Mouse (Mus musculus) heart, postnatal 4 days (tissue): ENCODE data around the gene Mip. TPM values are rescaled to one million over a fixed set of nuclear protein-coding genes. Genes with fewer than 3 reads are reported as not detected.
"Not testable (repeated sequence)": the region's sequence is repeated elsewhere in the genome, so short reads cannot be mapped to it uniquely, and the experiment has no call there.

Source experiments
- DNase-seq: peaks from one replicate; pipeline ENCODE4 v3.0.0; 2021
- total RNA-seq, 2 experiments: library from RNA; stranded (reverse); gene quantifications; 2 replicates each; pipeline ENCODE4 v1.2.3; 2021

The Mip gene
- not detected for total RNA-seq

DNA sequence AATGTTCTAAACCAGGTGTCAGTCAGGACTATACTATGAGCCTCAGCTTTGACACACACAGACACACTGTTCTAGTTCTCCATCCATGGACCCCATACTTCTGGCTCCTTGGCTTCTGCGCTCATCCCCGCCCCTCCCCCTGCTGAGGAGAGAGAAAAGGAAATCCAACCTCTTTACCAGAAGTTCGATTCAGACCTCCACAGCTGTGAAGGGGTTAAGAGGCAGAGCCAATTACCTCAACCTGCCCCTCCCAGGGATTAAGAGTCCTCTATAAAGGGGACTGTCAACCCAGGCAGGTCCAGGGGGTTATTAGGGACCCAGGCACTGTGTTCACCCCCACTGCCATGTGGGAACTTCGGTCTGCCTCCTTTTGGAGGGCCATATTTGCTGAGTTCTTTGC, at the start of gene Mip:
TSS of gene Mip (plus strand) at position 301 of the 400 bp plus-strand sequence.
- no peak for DNase-seq

DNA sequence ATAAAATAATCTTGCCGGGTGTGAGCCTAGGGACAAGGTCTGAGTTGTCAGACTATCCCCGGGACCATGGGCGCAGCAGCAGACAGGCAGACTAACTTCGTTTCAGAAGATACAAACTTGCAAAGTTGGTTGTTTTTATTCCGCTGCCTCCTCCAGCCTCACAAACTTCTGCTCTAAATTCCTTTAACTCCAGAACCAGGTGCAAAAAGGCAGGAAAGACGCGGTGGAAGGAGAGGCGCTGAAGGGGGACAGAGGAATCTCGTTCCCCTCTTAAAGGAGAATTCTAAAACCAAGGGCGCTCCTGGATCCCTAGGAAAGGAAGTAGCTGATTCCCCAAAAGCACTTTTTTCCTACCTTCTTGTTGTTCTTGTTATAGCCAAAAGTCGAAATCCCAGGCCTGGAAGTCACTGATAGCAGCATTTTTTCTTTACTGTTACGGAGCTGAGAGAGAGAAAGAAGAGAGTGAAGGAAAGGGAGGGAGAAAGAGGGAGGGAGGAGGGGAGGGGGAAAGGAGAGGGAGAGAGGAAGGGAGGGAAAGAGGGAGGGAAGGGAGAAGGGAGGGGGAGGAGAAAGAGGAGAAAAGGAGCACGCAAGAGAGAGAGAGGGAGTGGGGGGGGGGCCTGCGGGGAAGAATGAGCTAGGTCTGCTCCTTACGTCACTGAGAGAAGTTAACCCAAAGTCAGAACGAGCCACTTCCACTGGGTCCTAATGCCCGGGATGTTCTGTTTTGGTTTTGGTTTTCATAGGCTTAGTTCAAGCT, 49.5 kb upstream of the Mip start:
- DNase-seq, result peak; percentile 64

DNA sequence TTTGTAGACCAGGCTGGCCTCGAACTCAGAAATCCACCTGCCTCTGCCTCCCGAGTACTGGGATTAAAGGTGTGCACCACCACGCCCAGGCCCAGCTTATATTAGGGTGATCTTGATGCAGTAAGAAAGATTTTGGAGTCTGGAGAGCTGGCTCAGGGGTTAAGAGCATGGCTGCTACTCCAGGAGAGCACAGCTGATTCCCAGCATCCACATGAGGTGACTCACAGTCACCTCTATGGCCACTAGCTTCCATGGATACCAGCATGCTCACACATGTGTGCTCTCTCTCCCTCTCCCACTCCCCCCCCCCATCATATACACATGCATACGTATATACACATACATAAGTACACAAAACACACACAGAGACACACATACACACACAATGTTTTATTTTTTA, 48.3 kb upstream of the Mip start:
- DNase-seq, result no peak

DNA sequence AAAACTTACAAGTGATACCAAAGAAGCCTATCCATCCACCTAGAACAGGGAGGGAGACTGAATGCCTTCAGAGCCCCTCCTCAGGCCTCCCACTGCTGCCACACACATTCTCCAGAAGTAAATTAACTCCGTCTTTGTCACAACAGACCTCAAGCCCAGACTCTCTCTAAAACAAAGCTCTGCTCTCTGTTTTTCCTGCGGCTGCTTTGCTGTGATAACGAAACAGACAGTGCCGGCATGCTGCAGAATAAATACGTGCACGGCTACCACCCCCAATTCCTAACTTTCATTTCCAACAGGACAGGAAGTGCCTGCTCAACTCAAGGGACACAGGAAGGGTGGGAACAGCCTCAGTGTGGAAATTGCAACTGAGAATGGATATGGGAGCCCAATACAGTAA, 45.6 kb upstream of the Mip start, which contains the start of gene Rbms2:
TSS of gene Rbms2 (minus strand) at position 309 of the 400 bp plus-strand sequence.
- peak; percentile 49 for DNase-seq

DNA sequence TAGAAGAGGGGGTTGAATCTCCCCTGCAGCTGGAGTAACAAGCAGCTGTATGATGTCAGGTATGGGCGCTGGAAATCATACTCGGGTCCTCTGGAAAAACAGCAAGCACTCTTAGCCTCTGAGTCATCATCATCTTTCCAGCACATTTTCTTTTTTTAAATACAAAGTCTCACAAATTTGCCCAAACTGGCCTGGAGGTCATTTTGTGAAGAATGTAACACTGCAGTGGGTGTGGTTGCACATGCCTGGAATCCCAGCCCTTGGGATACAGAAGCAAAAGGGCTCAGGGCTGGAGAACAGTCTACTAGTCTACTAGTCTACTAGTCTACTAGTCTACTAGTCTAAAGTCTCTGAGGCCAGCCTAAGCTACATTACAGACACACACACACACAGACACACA, 41.3 kb upstream of the Mip start:
- no peak for DNase-seq

DNA sequence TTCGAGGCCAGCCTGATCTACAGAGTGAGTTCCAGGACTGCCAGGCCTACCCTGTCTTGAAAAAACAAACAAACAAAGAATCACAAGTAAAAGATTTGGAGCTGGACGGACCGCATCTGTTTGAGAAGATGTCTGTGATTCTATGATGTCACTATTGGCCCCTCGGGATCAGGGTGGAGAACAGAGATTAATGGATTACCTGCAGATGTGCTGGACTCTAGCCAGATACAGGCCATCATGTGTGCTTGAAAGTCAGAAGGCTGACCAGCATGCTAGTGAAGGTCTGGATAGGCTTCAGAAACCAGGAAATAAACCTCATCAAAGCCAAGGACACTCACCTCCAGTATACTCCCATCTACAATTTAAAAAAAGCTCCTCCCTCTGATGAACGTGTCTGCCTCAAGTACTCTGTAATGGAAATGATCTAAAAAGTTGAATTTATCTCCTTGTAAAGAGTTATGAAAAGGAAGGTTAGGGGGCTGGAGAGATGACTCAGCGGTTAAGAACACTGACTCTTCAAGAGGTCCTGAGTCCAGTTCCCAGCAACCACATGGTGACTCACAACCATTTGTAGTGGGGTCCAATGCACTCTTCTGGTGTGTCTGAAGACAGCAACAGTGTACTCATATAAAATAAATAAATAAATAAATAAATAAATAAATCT, 40.2 kb upstream of the Mip start:
- DNase-seq, result no peak

DNA sequence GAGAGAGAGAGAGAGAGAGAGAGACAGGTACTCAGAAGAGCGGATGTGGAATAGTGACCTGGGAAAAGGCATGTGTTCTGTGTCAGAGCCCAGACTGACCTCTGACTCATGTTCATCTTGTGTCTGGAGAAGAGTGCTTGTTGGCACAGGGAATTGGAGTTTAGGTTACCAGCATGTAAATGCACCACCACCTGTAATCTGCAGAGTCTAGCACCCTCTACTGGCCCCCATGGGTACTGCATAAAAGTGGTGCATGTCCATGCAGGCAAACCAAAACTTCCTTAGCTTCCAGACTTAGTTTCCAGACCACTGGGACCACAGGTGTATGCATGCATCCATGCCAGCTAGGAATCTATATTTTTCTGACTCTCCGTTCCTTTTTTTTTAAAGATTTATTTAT, 39.7 kb upstream of the Mip start:
- DNase-seq, result peak; percentile 89

DNA sequence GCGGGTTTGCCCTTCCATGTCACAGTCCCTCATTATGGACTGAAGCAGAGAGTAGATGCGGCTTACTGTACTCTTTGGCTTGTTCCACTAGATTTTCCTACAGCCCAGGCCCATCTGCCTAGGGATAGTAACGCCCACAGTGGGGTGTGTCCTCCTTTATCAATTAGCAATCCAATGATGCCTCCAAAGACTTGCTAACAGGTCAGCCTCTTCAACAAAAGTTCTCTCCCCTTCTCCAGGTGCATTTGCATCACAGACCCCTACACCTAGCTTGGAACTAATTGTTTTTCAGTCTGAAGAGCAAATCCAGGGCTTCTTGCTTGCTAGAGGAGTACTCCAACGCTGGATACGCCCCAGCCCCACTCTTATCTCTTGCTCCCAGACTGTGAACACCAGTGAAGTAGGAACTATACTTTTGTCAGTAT, 38.4 kb upstream of the Mip start:
- no peak for DNase-seq

DNA sequence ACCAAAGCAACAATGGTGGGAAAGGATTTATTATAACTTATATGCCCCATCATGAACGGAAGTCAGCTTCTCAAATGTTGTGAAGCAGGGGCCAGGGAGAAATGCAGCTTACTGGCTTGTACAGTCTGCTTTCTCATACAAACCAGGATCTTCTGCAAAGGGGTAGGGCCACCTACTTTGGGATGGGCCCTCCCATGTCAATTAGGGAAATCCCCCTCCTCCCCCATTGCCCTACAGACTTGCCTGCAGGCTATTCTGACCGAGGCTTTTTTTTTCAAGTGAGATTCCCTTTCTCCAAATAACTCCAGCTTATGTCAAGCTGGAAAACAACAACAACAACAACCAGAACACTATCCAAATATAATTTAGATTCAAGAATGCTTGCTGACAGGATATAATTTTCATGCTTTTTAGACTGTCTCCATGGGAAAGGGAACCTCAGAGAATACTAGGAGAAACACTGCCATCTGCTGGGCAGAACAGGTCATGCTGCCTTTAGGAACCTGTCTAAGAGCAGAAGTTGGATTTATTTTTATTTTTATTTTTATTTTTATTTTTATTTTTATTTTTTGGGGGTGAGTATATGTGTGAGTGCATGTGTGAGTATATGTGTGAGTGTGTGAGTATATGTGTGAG, 37.3 kb upstream of the Mip start:
- DNase-seq, result peak; percentile 87

DNA sequence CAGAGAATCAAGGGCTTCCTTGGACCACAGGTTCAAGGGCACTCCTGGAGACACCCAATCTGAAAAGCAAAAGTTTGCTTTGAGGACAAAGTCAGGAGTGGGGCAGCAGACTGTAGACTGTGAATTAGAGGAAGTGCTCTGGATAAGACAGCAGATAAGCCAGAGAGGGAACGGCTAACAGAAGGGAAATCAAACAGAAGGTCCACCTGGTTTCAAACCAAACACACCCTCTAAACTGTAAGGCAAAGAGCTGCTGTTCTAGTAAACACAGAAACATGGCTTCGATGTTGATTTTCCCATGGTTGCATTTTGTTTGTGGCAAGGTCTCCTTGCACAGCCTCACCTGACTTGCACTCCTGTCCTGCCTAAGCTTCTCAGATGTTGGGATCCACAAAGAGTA, 34.2 kb upstream of the Mip start:
- no peak for DNase-seq

DNA sequence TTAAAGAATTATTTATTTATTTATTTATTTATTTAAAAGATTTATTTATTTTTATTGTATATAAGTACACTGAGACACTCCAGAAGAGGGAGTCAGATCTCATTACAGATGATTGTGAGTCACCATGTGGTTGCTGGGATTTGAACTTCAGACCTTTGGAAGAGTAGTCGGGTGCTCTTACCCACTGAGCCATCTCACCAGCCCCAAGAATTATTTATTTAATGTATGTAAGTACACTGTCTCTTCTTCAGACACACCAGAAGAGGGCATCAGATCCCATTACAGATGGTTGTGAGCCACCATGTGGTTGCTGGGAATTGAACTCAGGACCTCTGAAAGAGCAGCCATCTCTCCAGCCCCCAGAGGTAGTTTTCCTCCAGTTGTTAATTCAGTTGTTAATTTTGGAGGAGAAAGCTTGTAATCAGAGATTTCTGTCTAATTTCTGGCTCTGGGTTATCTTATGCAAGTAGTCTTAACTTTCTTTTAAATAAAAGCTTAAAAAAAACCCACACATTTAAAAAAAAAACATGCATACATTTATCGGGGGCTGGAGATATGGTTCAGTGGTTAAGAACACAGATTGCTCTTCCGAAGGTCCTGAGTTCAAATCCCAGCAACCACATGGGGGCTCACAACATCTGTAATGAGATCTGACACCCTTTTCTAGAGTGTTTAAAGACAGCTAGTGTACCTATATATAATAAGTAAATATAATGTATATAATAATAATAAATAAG, 33.4 kb upstream of the Mip start:
- not testable (repeated sequence) for DNase-seq

DNA sequence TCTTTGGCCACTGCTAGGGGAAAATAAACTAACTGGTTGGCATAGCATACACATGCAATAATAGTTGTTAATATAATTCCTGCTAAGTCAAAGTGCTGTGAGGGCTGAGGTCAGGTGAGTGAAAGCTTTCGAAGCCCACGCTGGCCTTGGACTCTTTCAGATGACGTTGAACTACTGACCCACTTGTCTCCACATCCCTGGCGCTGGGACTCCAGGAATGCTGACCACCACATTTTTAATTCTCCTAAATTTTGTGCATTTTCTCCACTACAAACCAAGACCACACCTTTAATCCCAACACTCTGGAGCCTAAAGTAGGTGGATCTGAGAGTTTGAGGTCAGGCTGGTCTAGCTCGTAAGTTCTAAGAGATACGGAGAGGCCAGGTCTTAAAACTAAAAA, 32.5 kb upstream of the Mip start:
- DNase-seq, result no peak

DNA sequence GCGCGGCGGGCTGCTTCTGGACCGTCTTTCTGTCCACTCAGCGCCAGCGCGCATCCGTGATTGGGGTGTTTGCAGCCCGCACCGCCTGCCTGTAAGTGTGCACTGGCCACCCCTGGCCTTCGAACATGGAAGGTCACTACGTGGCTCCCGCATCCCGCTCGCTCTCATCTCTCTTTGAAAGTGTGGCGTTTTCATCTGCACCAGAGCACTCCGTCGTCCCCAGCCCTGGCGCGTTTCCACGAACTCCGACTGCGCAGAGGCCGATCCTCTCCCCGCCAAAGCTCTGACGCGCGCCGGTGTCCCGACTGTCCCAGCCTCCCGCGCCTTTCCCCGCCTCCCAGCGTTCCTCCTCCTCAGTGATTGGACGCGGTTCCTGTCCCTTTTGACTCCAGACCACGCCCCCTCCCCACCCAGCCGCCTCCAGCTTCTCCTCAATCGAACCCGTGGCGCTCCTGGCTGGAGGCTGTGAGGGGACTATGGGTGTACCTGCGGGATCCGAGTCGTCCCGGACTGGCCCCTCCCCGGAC, 31.6 kb upstream of the Mip start, which contains the start of gene Gls2:
TSS of gene Gls2 (plus strand) at position 434 of the 527 bp plus-strand sequence.
- peak; percentile 98 for DNase-seq

DNA sequence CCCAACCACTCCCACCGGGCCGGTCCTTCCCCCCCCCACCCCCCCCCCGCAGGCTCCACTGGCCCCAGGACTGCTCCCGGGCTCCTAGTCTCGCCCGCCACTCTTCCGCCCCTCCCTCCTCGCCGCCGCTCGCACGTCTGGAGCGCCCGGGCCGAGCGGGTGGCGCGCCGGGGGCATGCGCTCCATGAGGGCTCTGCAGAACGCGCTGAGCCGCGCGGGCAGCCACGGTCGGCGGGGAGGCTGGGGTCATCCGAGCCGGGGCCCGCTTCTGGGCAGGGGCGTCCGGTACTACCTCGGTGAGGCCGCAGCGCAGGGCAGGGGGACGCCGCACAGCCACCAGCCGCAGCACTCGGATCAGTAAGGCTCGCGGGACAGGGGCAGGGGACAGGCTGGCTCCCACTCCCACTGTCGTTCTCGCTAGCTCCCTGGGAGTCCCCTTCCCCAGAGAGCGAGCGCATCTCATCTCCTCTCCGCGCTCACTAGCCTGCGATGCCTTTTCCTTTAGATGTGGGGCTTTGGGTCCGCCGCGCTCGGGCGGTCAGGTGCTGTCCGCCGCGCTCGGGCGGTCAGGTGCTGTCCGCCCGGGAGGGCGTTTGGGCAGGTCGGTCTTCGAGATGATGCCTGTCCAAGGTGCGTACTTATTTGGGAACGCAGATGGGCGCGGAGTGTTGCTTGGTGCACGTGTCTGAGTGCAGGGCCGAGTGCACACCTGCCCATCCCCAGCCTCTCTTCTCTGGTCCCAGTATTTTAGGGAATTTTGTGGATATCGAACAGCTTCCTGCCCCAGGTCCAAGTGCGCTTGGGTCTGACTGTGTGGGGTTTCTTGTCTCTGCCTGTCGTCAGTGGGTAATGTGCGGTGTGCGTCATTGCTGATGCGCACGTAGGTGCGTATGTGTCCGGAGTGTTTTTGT, 30.8 kb upstream of the Mip start:
- DNase-seq, result no peak

DNA sequence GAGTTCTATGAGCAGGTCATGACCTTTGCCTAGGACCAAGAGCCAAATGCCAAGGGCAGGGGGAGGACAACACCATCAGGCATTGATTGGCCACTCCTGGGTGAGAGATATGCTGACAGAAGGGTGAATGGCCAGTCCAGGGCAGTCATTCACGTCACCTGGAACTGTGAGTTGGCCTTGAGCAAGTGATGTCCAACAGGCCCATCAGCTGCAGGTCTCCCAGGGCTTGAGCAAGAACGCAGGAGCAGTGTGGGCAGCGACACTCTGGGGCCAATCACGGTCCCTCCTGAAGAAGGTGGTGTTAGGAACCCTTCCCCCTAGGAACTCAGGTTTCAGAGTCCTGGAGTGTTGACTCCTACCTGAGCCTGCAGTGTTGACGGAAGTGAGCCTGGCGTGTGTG, 23.8 kb upstream of the Mip start:
- DNase-seq, result no peak

DNA sequence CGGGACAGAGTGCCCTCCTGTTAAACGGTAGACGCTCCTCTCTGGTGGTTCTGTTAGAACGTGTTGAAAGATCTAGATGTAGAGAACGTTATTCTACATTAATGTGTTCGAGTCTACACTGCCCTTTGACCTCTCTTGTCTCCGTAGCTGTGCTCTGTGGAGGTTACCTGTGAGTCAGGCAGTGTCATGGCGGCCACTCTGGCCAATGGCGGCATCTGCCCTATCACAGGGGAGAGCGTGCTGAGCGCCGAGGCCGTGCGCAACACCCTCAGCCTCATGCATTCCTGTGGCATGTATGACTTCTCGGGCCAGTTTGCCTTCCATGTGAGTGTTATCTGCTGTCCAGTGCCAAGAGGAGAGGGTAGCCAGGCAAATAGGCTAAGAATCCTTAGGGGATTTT, 20.7 kb upstream of the Mip start:
- no peak for DNase-seq

DNA sequence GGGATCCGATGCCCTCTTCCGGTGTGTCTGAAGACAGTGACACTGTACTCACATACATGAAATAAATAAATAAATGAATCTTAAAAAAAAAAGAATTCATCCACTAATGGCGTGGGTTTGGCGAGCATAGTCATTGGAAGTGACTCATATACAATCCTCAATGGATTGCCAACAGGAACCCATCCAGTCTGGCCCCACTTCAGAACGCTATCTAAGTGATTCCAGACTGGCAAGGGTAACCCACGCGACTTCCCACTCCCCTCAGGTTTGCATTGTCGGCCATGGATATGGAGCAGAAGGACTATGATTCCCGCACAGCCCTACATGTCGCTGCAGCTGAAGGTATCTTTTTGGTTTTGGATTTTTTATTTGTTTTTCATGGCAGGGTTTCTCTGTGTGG, 17.3 kb upstream of the Mip start:
- no peak for DNase-seq

DNA sequence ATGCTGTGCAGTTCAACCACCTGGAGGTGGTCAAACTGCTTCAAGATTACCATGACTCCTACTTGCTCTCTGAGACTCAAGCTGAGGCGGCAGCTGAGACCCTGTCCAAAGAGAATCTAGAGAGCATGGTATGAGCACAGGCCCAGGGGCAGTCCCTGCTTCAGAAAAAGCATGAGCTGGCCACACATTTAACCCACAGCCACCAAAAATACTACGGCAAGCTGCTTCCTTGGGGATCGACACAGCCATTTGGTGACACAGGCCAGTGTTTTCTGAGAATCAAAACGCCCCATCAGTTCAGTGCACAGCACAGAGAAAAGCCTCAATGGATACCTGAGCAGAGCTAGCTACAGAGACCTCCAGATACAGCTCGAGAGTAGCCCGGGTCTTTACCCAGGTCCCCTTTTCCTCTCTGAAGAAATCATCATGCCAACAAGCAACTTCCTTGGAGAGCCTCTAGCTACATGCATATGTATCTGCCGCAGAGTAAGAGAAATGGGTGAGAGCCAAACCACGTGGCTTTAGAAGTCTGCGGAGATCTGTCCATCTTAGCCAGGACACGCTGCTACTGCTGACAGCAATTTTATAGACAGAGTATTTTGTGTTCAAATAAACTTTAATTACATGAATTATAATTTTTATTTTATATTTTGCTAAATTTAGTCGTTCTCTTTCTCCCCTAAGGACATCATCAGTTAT, 16.2 kb upstream of the Mip start:
- DNase-seq, result no peak

DNA sequence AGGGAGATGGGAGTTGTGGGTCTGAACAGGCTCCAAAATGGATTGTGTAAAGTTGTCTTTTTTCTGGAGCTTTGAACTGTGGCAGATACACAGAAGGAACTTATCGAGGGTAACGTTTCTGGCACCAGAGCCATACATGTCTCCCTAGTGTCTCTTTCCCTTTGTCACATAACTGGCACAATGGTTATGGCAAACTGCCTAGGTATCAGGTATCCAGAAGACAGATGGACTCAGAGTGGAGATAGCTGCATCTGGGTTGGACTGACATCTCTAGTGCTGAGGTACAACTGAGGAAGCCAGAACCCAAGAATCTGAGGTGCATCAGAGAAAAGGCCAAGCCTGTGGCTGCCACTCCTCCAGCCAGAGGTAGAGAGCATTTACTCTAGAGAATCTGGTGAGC, 15.5 kb upstream of the Mip start:
- no peak for DNase-seq

DNA sequence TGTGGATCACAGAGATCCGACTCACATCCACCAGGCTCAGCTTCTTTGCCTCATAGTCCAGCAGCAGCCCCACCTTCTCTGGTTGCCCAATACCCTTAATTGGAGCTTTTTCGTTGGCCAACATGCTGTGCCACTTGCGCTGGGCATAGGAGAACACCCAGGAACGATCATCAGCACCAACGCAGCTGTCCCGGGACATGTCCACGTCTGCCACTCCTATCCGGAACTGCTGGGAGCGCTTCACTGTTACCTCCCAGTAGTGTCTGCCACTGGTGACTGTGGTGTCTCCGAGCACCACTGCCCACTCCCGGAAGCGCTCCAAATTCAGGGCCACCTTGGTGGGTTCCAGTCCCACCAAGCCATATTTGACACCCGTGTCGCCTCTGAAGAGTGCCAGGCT, 14.7 kb upstream of the Mip start:
- no peak for DNase-seq
